Mouse (Mus musculus): ENCODE measurements at regions not wholly inside any gene's neighbourhood (a gene's known extent, or its start where the extent isn't known, plus 50 kb on each side); places are given as distances from the start of the nearest gene placed in this dataset.

DNA sequence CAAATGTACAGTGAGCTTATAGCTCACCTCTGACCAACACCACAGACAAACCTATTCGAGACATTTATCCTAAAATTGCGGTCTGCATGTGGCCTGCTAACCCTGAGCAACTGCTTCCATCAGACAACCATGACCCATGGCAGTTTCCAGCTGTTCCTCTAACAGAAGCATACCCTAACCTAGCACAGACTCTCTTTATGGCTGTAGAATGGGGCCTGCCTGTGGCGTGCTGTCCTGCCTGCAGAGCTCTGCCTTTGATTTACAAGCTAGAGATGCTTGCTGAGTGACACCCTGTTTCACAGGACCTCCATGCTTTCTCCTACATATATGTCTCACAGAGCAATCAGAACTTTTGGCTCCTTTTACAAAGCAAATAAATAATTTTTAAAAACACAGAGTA lies 208.2 kb upstream of the Negr1 start:
- Histone ChIP-seq H3K9me3 (ENCODE audit: low read length) (no peaks in the 10 kb centered on the region), H3K27me3 (ENCODE audit: insufficient read depth, low read length) (no peaks in the 10 kb centered on the region), H3K36me3 (replicated peaks; ENCODE audit: insufficient read depth, low read length) (no peaks in the 10 kb centered on the region), H3K9ac (replicated peaks) (no peak overlapping the region), H3K27ac (ENCODE audit: low read depth) (no peak overlapping the region), H3K4me1 (ENCODE audit: insufficient read depth) (no peaks in the 10 kb centered on the region), H3K4me3 (ENCODE audit: low read depth, low read length) (no peak overlapping the region), H3K4me2 (ENCODE audit: low read depth, low read length) (no peak overlapping the region)
- no peak for ATAC-seq
- TF ChIP-seq CTCF (IDR thresholded peaks at IDR 0.05; ENCODE audit: low read depth) (no peak), EP300 (IDR thresholded peaks at IDR 0.05; ENCODE audit: low read depth) (no peak)
- WGBS (ENCODE audit: insufficient replicate concordance): 73% methylated on average over 3 of the region's 3 CpGs
- no peak for DNase-seq

DNA sequence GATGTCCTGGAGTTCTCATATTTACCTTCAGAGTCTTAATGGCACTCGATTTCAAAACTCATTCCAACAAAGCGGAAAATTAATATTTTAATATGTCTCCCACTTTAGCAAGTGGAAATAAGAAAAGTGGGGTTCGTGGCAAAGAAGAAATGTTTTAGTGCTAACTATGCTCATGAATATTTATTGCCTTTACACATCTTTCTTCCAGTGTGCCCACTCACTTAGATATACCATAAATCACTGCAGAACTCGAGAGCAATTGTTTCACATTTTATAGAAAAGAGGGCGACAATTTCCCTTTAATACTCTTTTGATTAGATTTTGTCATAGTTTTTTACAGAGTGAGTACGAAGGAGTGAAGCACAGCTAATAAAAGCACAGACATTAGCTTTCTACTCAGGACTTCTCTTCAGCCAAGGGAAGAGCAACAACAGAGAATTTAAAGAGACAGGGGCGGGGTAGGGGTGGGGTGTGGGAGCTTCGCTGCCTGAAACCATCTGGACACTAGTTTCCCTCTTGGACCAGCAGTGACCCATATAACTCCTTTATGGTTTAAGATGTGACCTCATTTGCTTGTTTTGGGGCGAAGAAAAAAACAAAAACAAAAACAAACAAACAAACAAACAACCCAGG lies 207.6 kb upstream of the Negr1 start:
- TF ChIP-seq EP300 (IDR thresholded peaks at IDR 0.05; ENCODE audit: low read depth): no peak
- TF ChIP-seq CTCF (IDR thresholded peaks at IDR 0.05; ENCODE audit: low read depth): no peak
- no peaks in the 10 kb centered on the region for H3K27me3 ChIP-seq (ENCODE audit: insufficient read depth, low read length)
- H3K4me2 ChIP-seq (ENCODE audit: low read depth, low read length): no peak overlapping the region
- H3K9ac ChIP-seq (replicated peaks): no peak overlapping the region
- H3K27ac ChIP-seq (ENCODE audit: low read depth): no peak overlapping the region
- no peaks in the 10 kb centered on the region for H3K9me3 ChIP-seq (ENCODE audit: low read length)
- WGBS (ENCODE audit: insufficient replicate concordance): 76% methylated on average over 9 of the region's 9 CpGs
- ATAC-seq (no peak), DNase-seq (no peak)
- H3K4me1 ChIP-seq (ENCODE audit: insufficient read depth): no peaks in the 10 kb centered on the region
- H3K4me3 ChIP-seq (ENCODE audit: low read depth, low read length): no peak overlapping the region
- H3K36me3 ChIP-seq (replicated peaks; ENCODE audit: insufficient read depth, low read length): no peaks in the 10 kb centered on the region

DNA sequence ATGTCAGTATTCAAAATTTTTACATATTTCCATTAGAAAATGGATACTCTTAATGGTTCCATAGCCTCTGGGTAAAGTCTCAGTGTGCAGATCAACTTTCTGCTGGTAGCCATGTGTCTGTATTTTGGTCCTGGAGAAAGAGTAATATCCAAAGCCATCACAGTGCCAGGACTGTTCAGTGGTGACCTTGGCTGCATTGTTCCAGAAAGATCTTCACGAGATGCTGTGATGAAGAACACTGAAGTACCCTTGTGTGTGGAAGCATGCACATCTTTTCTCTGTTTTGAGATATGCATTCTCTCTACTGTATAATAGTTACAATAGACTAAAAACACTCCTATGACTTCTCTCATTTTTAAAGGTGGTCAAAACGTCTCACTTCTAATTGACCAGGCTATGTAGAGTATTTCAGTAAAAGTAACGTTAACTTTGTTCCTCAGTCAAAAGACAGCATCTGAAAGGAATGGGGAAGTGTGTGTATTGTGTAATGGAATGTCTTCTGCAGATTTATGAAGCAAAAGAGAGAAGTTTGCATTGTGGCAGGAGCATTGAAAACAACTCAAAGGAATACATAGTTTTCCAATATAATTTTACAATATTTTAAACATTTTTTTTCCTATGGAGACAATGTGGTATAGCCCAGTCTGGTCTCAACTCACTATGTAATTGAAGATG lies 192.8 kb upstream of the Negr1 start:
- ATAC-seq (no peak), DNase-seq (no peak)
- TF ChIP-seq EP300 (IDR thresholded peaks at IDR 0.05; ENCODE audit: low read depth) (no peak), CTCF (IDR thresholded peaks at IDR 0.05; ENCODE audit: low read depth) (no peak)
- Histone ChIP-seq H3K9me3 (ENCODE audit: low read length) (no peaks in the 10 kb centered on the region), H3K4me3 (ENCODE audit: low read depth, low read length) (no peak overlapping the region), H3K27ac (ENCODE audit: low read depth) (no peak overlapping the region), H3K27me3 (ENCODE audit: insufficient read depth, low read length) (no peaks in the 10 kb centered on the region), H3K9ac (replicated peaks) (no peak overlapping the region), H3K4me1 (ENCODE audit: insufficient read depth) (no peaks in the 10 kb centered on the region), H3K36me3 (replicated peaks; ENCODE audit: insufficient read depth, low read length) (no peaks in the 10 kb centered on the region), H3K4me2 (ENCODE audit: low read depth, low read length) (no peak overlapping the region)
- 35% methylated on average over 3 of the region's 3 CpGs for WGBS (ENCODE audit: insufficient replicate concordance)

DNA sequence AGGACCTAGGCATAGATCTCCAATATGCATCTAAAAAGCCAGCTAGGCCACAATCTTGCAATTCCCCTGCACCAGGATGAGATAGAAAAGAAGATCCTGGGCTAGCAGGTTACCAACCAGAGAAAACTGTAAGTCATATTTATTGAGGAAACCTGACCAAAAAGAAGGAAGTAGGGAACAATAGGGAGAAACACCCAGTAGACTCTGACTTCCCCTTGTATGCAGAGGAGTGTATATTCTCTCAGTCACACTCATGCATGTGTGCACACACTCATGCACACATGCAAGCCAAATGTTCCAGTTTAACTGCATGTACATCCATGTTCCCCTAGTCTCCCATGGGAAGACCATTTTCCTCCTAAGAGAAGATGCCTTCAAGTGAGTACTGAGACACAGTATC lies 184.9 kb upstream of the Negr1 start:
- Histone ChIP-seq H3K27ac (ENCODE audit: low read depth) (no peak overlapping the region), H3K36me3 (replicated peaks; ENCODE audit: insufficient read depth, low read length) (no peaks in the 10 kb centered on the region), H3K4me1 (ENCODE audit: insufficient read depth) (no peaks in the 10 kb centered on the region), H3K9ac (replicated peaks) (no peak overlapping the region), H3K4me3 (ENCODE audit: low read depth, low read length) (no peak overlapping the region), H3K4me2 (ENCODE audit: low read depth, low read length) (no peak overlapping the region), H3K9me3 (ENCODE audit: low read length) (no peaks in the 10 kb centered on the region), H3K27me3 (ENCODE audit: insufficient read depth, low read length) (no peaks in the 10 kb centered on the region)
- DNase-seq (no peak), ATAC-seq (no peak)
- TF ChIP-seq CTCF (IDR thresholded peaks at IDR 0.05; ENCODE audit: low read depth) (no peak), EP300 (IDR thresholded peaks at IDR 0.05; ENCODE audit: low read depth) (no peak)

DNA sequence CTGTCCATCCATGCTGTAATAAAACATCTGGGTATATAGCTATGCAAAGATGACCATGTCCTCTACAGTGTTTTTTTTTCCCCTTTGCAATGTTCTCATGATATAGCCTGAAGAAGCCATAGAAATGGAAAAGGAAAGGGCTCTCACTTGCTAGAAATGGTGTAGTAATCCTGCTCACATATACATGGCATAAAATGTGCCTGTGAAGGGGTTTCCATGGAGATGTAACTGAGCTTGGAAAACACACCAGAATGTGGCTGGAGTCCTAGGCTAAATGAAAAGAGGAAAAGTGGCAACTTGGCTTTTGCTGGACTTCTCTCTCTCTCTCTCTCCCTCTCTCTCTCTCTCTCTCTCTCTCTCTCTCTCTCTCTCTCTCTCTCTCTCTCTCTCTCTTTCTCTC lies 178.7 kb upstream of the Negr1 start:
- Histone ChIP-seq H3K27me3 (ENCODE audit: insufficient read depth, low read length) (no peaks in the 10 kb centered on the region), H3K9me3 (ENCODE audit: low read length) (no peaks in the 10 kb centered on the region), H3K27ac (ENCODE audit: low read depth) (no peak overlapping the region), H3K9ac (replicated peaks) (no peak overlapping the region), H3K36me3 (replicated peaks; ENCODE audit: insufficient read depth, low read length) (no peaks in the 10 kb centered on the region), H3K4me1 (ENCODE audit: insufficient read depth) (no peaks in the 10 kb centered on the region), H3K4me3 (ENCODE audit: low read depth, low read length) (no peak overlapping the region), H3K4me2 (ENCODE audit: low read depth, low read length) (no peak overlapping the region)
- TF ChIP-seq EP300 (IDR thresholded peaks at IDR 0.05; ENCODE audit: low read depth): no peak
- TF ChIP-seq CTCF (IDR thresholded peaks at IDR 0.05; ENCODE audit: low read depth): no peak
- ATAC-seq: no peak
- no peak for DNase-seq

DNA sequence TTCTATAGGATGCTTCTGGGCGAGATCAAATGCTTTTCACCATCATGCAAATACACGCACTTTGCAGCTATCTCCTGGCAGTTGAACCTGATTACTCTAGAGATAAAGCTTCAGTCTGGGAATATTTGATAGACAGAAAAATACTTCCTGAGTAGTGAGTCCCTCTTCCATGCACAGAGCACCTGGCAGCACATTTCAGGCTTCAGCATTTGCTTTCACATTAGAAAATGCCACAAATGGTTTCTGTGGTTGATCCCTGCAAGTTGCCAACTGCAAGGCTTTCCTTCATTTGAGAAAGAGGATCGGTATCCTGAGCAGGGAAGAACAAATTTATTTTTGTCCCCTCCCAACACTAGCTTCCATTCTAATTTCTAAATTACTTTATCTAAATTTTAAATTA lies 155.5 kb upstream of the Negr1 start:
- Histone ChIP-seq H3K36me3 (replicated peaks; ENCODE audit: insufficient read depth, low read length) (no peaks in the 10 kb centered on the region), H3K4me2 (ENCODE audit: low read depth, low read length) (no peak overlapping the region), H3K27ac (ENCODE audit: low read depth) (no peak overlapping the region), H3K27me3 (ENCODE audit: insufficient read depth, low read length) (no peaks in the 10 kb centered on the region), H3K4me1 (ENCODE audit: insufficient read depth) (no peaks in the 10 kb centered on the region), H3K9me3 (ENCODE audit: low read length) (no peaks in the 10 kb centered on the region), H3K9ac (replicated peaks) (no peak overlapping the region), H3K4me3 (ENCODE audit: low read depth, low read length) (no peak overlapping the region)
- WGBS (ENCODE audit: insufficient replicate concordance): 74% methylated on average over 3 of the region's 3 CpGs
- DNase-seq: no peak
- ATAC-seq: no peak
- no peak for TF ChIP-seq CTCF (IDR thresholded peaks at IDR 0.05; ENCODE audit: low read depth)
- TF ChIP-seq EP300 (IDR thresholded peaks at IDR 0.05; ENCODE audit: low read depth): no peak

Data from liver, postnatal 0 days (tissue).